Mouse (Mus musculus) testis, postnatal 10 days (tissue): Measurements from ENCODE around the gene Hist2h3c2.
"Not testable (repeated sequence)": the region's sequence is repeated elsewhere in the genome, so short reads cannot be mapped to it uniquely, and the experiment has no call there.

Experiments used
- DNase-seq: peaks from one replicate; pipeline ENCODE4 v3.0.0; 2021; ENCODE audit warnings: low spot score

Gene Hist2h3c2

GRCm38 (mm10) chr3:96260220-96260619 is 21.3 kb upstream of the Hist2h3c2 start:
- no peak for DNase-seq

GRCm38 (mm10) chr3:96257190-96257589 is 18.3 kb upstream of the Hist2h3c2 start:
- DNase-seq, result no peak

- DNase-seq, result no peak
These were observed 17.1 kb upstream of the Hist2h3c2 start for GRCm38 (mm10) chr3:96255926-96256593.

GRCm38 (mm10) chr3:96254683-96255355 is 15.9 kb upstream of the Hist2h3c2 start:
- DNase-seq, result no peak

GRCm38 (mm10) chr3:96251787-96252186 is 12.9 kb upstream of the Hist2h3c2 start:
- no peak for DNase-seq

- DNase-seq, result no peak
These were observed 12.0 kb upstream of the Hist2h3c2 start for GRCm38 (mm10) chr3:96250890-96251289.

- no peak for DNase-seq
These were observed 10.1 kb upstream of the Hist2h3c2 start for GRCm38 (mm10) chr3:96249034-96249345.

GRCm38 (mm10) chr3:96248141-96249033 is 9.5 kb upstream of the Hist2h3c2 start:
- DNase-seq, result no peak

GRCm38 (mm10) chr3:96247356-96248140 is 8.6 kb upstream of the Hist2h3c2 start:
- no peak for DNase-seq

GRCm38 (mm10) chr3:96246427-96246856 is 7.5 kb upstream of the Hist2h3c2 start, which contains the start of gene Hist2h3c1:
TSS of gene Hist2h3c1 (plus strand) at chr3:96246685.
- DNase-seq, result not testable (repeated sequence)

- DNase-seq, result not testable (repeated sequence)
These were observed 7.1 kb upstream of the Hist2h3c2 start for GRCm38 (mm10) chr3:96246018-96246417.

GRCm38 (mm10) chr3:96245003-96245886 is 6.3 kb upstream of the Hist2h3c2 start, which contains the start of gene Hist2h2aa1:
TSS of gene Hist2h2aa1 (plus strand) at chr3:96245497.
- DNase-seq, result peak; percentile 84

- no peak for DNase-seq
These were observed 5.1 kb upstream of the Hist2h3c2 start for GRCm38 (mm10) chr3:96243921-96244572.

- no peak for DNase-seq
These were observed 1.9 kb upstream of the Hist2h3c2 start for GRCm38 (mm10) chr3:96240799-96241197.

GRCm38 (mm10) chr3:96239949-96240798 is 1.2 kb upstream of the Hist2h3c2 start, which contains the start of gene Hist2h2aa2:
TSS of gene Hist2h2aa2 (minus strand) at chr3:96240276.
- peak; percentile 89 for DNase-seq

GRCm38 (mm10) chr3:96237904-96238511 is 919 bp downstream of the Hist2h3c2 start:
- no peak for DNase-seq

- no peak for DNase-seq
These were observed 1.5 kb downstream of the Hist2h3c2 start for GRCm38 (mm10) chr3:96237335-96237903.

- DNase-seq, result no peak
These were observed 2.0 kb downstream of the Hist2h3c2 start for GRCm38 (mm10) chr3:96236834-96237334.
